Mouse (Mus musculus) thymus, adult 2 months (tissue): ENCODE results near the gene Meis1.

Experiments
- CTCF ChIP-seq: fragments of 200-500 bp; IDR thresholded peaks from 2 replicates; pipeline ENCODE4 v1.5.1; 2012; ENCODE audit warnings: mild to moderate bottlenecking, control low read depth, low read length, moderate library complexity, borderline replicate concordance; ENCODE audit not compliant: control insufficient read depth, poor library complexity, insufficient read depth; ENCODE audit errors: extremely low read depth
- POLR2A ChIP-seq: fragments of 200-500 bp; IDR thresholded peaks from 2 replicates; pipeline ENCODE4 v1.6.1; 2012; ENCODE audit warnings: mild to moderate bottlenecking, low read length, control low read depth, moderate library complexity; ENCODE audit not compliant: control insufficient read depth, poor library complexity, insufficient read depth; ENCODE audit errors: extremely low read depth

GRCm38 (mm10) chr11:18942990-18943389, 75.8 kb downstream of the Meis1 start:
- TF ChIP-seq CTCF, result no peak
- TF ChIP-seq POLR2A, result no peak
